Mouse (Mus musculus): ENCODE data around the gene Olfr805. TPM values are rescaled to one million over a fixed set of nuclear protein-coding genes. Genes with fewer than 3 reads are reported as not detected.

Olfr805 gene
- polyA plus RNA-seq, 1 experiment from 2014 or later: not detected

DNA sequence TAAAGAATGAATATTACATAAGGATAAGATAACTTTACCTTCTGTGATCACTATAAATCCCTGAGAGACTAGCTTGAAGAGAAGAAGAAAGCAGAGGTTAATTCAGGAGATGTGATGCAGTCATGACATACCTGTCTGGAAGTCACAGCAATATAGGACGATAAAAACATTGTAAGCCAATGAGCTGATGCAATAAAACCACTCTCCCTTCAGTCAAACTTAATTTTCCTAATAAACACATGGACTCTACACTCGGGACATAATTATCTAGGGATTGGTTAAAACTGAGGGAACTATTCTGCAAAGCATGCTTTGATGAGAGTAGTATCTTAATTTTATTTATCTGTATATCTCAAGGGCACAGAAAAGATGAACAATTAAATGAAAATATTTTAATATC, 35.0 kb downstream of the Olfr805 start, which contains the start of gene Olfr803:
Gene Olfr803, minus strand, starts transcription at position 101 of the 400 bp plus-strand sequence.
- H3K9ac ChIP-seq (ENCODE audit: low read depth, low read length): no peak within 1 kb of the TSS
- no peak within 1 kb of the TSS for H3K27ac ChIP-seq
- no peak within 1 kb of the TSS for H3K4me3 ChIP-seq (replicated peaks; ENCODE audit: low read depth, low read length)
- no peak within 1 kb of the TSS for H3K4me2 ChIP-seq (ENCODE audit: low read length)
- no peaks in the 10 kb centered on the region for H3K9me3 ChIP-seq (replicated peaks; ENCODE audit: low read length)
- no peaks in the 10 kb centered on the region for H3K4me1 ChIP-seq (replicated peaks; ENCODE audit: insufficient read depth, low read length)
- no peaks in the 10 kb centered on the region for H3K27me3 ChIP-seq (ENCODE audit: insufficient read depth, low read length)
- no peak for DNase-seq (ENCODE audit: low spot score)
- TF ChIP-seq CTCF (IDR thresholded peaks at IDR 0.05; ENCODE audit: low read depth): no peak
- 70% methylated on average over 2 of the region's 2 CpGs for WGBS
- no peak for ATAC-seq (replicated peaks; ENCODE audit: low FRiP score, low read depth)
- no peaks in the 10 kb centered on the region for H3K36me3 ChIP-seq (ENCODE audit: insufficient read depth, low read length)

DNA sequence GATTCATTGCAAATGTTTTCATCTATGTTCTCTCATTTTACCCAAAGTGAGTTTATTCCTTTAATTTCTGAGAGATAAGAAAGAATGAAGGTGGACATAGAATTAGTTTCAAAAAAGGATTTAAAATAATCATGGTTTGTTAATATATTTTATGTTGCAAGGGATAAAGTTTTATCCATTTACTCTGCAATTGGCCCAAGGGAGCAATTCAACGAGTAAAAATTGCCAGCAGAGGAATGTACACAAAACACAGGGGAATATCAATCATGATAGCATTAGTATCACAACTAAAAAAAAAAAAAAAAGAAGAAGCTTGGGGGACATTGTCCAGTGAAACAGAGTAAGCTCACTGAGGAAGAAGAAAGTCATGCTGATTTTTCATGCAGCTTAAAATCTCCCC, 41.1 kb downstream of the Olfr805 start, which contains the start of gene Olfr802:
Gene Olfr802, minus strand, starts transcription at position 101 of the 400 bp plus-strand sequence.
- no peaks in the 10 kb centered on the region for H3K4me1 ChIP-seq (replicated peaks; ENCODE audit: insufficient read depth, low read length)
- 60% methylated on average over 1 of the region's 1 CpGs for WGBS
- H3K4me3 ChIP-seq (replicated peaks; ENCODE audit: low read depth, low read length): no peak within 1 kb of the TSS
- no peaks in the 10 kb centered on the region for H3K9me3 ChIP-seq (replicated peaks; ENCODE audit: low read length)
- no peak within 1 kb of the TSS for H3K9ac ChIP-seq (ENCODE audit: low read depth, low read length)
- ATAC-seq (replicated peaks; ENCODE audit: low FRiP score, low read depth): no peak
- no peak within 1 kb of the TSS for H3K4me2 ChIP-seq (ENCODE audit: low read length)
- H3K36me3 ChIP-seq (ENCODE audit: insufficient read depth, low read length): no peaks in the 10 kb centered on the region
- no peaks in the 10 kb centered on the region for H3K27me3 ChIP-seq (ENCODE audit: insufficient read depth, low read length)
- TF ChIP-seq CTCF (IDR thresholded peaks at IDR 0.05; ENCODE audit: low read depth): no peak
- no peak within 1 kb of the TSS for H3K27ac ChIP-seq
- no peak for DNase-seq (ENCODE audit: low spot score)

DNA sequence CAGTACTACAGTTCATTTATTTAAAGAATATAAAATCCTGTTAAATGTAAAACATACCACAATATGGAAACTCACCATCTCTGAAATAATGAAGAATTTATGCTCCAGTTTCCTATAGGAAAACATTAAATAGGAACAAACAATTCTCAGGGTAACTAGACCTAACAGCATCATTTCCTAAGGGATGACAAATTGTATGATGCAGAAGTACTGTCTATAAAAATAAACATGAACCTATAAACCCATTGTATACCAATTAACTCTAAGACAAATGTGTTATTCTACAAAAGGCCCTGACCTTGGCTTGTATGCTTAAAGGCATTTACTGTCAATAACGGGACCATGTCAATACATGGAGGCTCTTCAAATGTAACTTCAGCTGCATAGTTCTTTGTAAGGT, 55.4 kb downstream of the Olfr805 start, which contains the start of gene Olfr801:
Gene Olfr801, minus strand, starts transcription at position 101 of the 400 bp plus-strand sequence.
- H3K36me3 ChIP-seq (ENCODE audit: insufficient read depth, low read length): no peaks in the 10 kb centered on the region
- H3K4me3 ChIP-seq (replicated peaks; ENCODE audit: low read depth, low read length): no peak within 1 kb of the TSS
- DNase-seq (ENCODE audit: low spot score) (no peak), ATAC-seq (replicated peaks; ENCODE audit: low FRiP score, low read depth) (no peak)
- no peak within 1 kb of the TSS for H3K27ac ChIP-seq
- no peak within 1 kb of the TSS for H3K9ac ChIP-seq (ENCODE audit: low read depth, low read length)
- no peaks in the 10 kb centered on the region for H3K27me3 ChIP-seq (ENCODE audit: insufficient read depth, low read length)
- no peaks in the 10 kb centered on the region for H3K9me3 ChIP-seq (replicated peaks; ENCODE audit: low read length)
- no peak within 1 kb of the TSS for H3K4me2 ChIP-seq (ENCODE audit: low read length)
- H3K4me1 ChIP-seq (replicated peaks; ENCODE audit: insufficient read depth, low read length): no peaks in the 10 kb centered on the region
- TF ChIP-seq CTCF (IDR thresholded peaks at IDR 0.05; ENCODE audit: low read depth): no peak
- 76% methylated on average over 1 of the region's 1 CpGs for WGBS

Small RNA genes within 50 kb of the gene (microRNA-seq; reads per million reads assigned to microRNA genes)
- gene Gm24485: not detected

Other genes with a start within 250 kb of the Olfr805 start
- not detected in 2 replicates for gene Olfr789, start 244.6 kb downstream of the Olfr805 start, polyA plus RNA-seq (2015; fragmentation: Nextera tagmentation; extraction: Ambion mirVana)
- gene Olfr790, start 230.9 kb downstream of the Olfr805 start, polyA plus RNA-seq (2015; fragmentation: Nextera tagmentation; extraction: Ambion mirVana): not detected in 2 replicates
- not detected in 2 replicates for gene Olfr791, start 207.6 kb downstream of the Olfr805 start, polyA plus RNA-seq (2015; fragmentation: Nextera tagmentation; extraction: Ambion mirVana)
- gene Olfr792, start 190.2 kb downstream of the Olfr805 start, polyA plus RNA-seq (2015; fragmentation: Nextera tagmentation; extraction: Ambion mirVana): not detected in 2 replicates
- gene Olfr794, start 161.7 kb downstream of the Olfr805 start, polyA plus RNA-seq (2015; fragmentation: Nextera tagmentation; extraction: Ambion mirVana): not detected in 2 replicates
- gene Olfr796, start 116.8 kb downstream of the Olfr805 start, polyA plus RNA-seq (2015; fragmentation: Nextera tagmentation; extraction: Ambion mirVana): not detected in 2 replicates
- not detected in 2 replicates for gene Olfr798, start 101.4 kb downstream of the Olfr805 start, polyA plus RNA-seq (2015; fragmentation: Nextera tagmentation; extraction: Ambion mirVana)
- gene Olfr799, start 91.9 kb downstream of the Olfr805 start, polyA plus RNA-seq (2015; fragmentation: Nextera tagmentation; extraction: Ambion mirVana): not detected in 2 replicates
- not detected in 2 replicates for gene Olfr800, start 71.7 kb downstream of the Olfr805 start, polyA plus RNA-seq (2015; fragmentation: Nextera tagmentation; extraction: Ambion mirVana)
- not detected in 2 replicates for gene Olfr801, start 55.5 kb downstream of the Olfr805 start, polyA plus RNA-seq (2015; fragmentation: Nextera tagmentation; extraction: Ambion mirVana)
- not detected in 2 replicates for gene Olfr802, start 41.2 kb downstream of the Olfr805 start, polyA plus RNA-seq (2015; fragmentation: Nextera tagmentation; extraction: Ambion mirVana)
- gene Olfr803, start 35.1 kb downstream of the Olfr805 start, polyA plus RNA-seq (2015; fragmentation: Nextera tagmentation; extraction: Ambion mirVana): not detected in 2 replicates
- gene Olfr804, start 26.2 kb downstream of the Olfr805 start, polyA plus RNA-seq (2015; fragmentation: Nextera tagmentation; extraction: Ambion mirVana): not detected in 2 replicates
- not detected in 2 replicates for gene Olfr806, start 12.5 kb upstream of the Olfr805 start, polyA plus RNA-seq (2015; fragmentation: Nextera tagmentation; extraction: Ambion mirVana)
- gene Olfr807, start 28.4 kb upstream of the Olfr805 start, polyA plus RNA-seq (2015; fragmentation: Nextera tagmentation; extraction: Ambion mirVana): not detected in 2 replicates
- gene Olfr808, start 36.1 kb upstream of the Olfr805 start, polyA plus RNA-seq (2015; fragmentation: Nextera tagmentation; extraction: Ambion mirVana): not detected in 2 replicates
- gene Olfr809, start 45.3 kb upstream of the Olfr805 start, polyA plus RNA-seq (2015; fragmentation: Nextera tagmentation; extraction: Ambion mirVana): not detected in 2 replicates
- not detected in 2 replicates for gene Olfr810, start 65.5 kb upstream of the Olfr805 start, polyA plus RNA-seq (2015; fragmentation: Nextera tagmentation; extraction: Ambion mirVana)
- gene Olfr811, start 75.0 kb upstream of the Olfr805 start, polyA plus RNA-seq (2015; fragmentation: Nextera tagmentation; extraction: Ambion mirVana): not detected in 2 replicates
- not detected in 2 replicates for gene Olfr812, start 116.7 kb upstream of the Olfr805 start, polyA plus RNA-seq (2015; fragmentation: Nextera tagmentation; extraction: Ambion mirVana)
- gene Olfr813, start 126.0 kb upstream of the Olfr805 start, polyA plus RNA-seq (2015; fragmentation: Nextera tagmentation; extraction: Ambion mirVana): not detected in 2 replicates
- gene Olfr814, start 150.5 kb upstream of the Olfr805 start, polyA plus RNA-seq (2015; fragmentation: Nextera tagmentation; extraction: Ambion mirVana): not detected in 2 replicates
- gene Olfr815, start 176.5 kb upstream of the Olfr805 start, polyA plus RNA-seq (2015; fragmentation: Nextera tagmentation; extraction: Ambion mirVana): not detected in 2 replicates
- gene Olfr816, start 186.2 kb upstream of the Olfr805 start, polyA plus RNA-seq (2015; fragmentation: Nextera tagmentation; extraction: Ambion mirVana): not detected in 2 replicates
- not detected in 2 replicates for gene Olfr818, start 219.7 kb upstream of the Olfr805 start, polyA plus RNA-seq (2015; fragmentation: Nextera tagmentation; extraction: Ambion mirVana)
- gene Olfr819, start 237.9 kb upstream of the Olfr805 start, polyA plus RNA-seq (2015; fragmentation: Nextera tagmentation; extraction: Ambion mirVana): not detected in 2 replicates
- not detected in 2 replicates for gene Olfr247, start 246.8 kb upstream of the Olfr805 start, polyA plus RNA-seq (2015; fragmentation: Nextera tagmentation; extraction: Ambion mirVana)

Measured in kidney, postnatal 0 days (tissue).